Mouse (Mus musculus): Measurements from ENCODE around the gene Dhrs13. TPM values are rescaled to one million over a fixed set of nuclear protein-coding genes. Genes with fewer than 3 reads are reported as not detected.
A peak's percentile ranks its signal among the peaks of the same experiment; 100 is the strongest.
"Not testable (repeated sequence)": the region's sequence is repeated elsewhere in the genome, so short reads cannot be mapped to it uniquely, and the experiment has no call there.

Dhrs13 gene
- total and polyA plus RNA-seq, 2 experiments from 2014 or later, result 7.3 to 7.7 TPM

- WGBS, result 91% methylated on average over 23 of the region's 23 CpGs
- Histone ChIP-seq H3K27ac (ENCODE audit: low read depth) (no peak overlapping the region), H3K36me3 (replicated peaks; ENCODE audit: control insufficient read depth, insufficient read depth, low read length) (peaks cover 15% of the 10 kb centered on the region), H3K9ac (replicated peaks; ENCODE audit: low read depth, low read length) (no peak overlapping the region), H3K4me3 (ENCODE audit: low read depth, low read length) (no peak overlapping the region), H3K4me2 (ENCODE audit: low read depth, low read length) (no peak overlapping the region), H3K4me1 (ENCODE audit: control insufficient read depth, insufficient read depth) (peaks cover 13% of the 10 kb centered on the region), H3K9me3 (replicated peaks; ENCODE audit: control insufficient read depth, low read length) (no peaks in the 10 kb centered on the region), H3K27me3 (ENCODE audit: control insufficient read depth, insufficient read depth, low read length) (no peaks in the 10 kb centered on the region)
- TF ChIP-seq CTCF (IDR thresholded peaks at IDR 0.05; ENCODE audit: low read depth) (no peak), EP300 (IDR thresholded peaks at IDR 0.05; ENCODE audit: low read depth) (no peak)
- ATAC-seq (ENCODE audit: insufficient read depth, low read depth) (no peak), DNase-seq (ENCODE audit: low spot score) (no peak)
Measured at GRCm38 (mm10) chr11:78033931-78034617, 2.0 kb downstream of the Dhrs13 start.

- Histone ChIP-seq H3K27me3 (ENCODE audit: control insufficient read depth, insufficient read depth, low read length) (no peaks in the 10 kb centered on the region), H3K4me3 (ENCODE audit: low read depth, low read length) (no peak overlapping the region), H3K36me3 (replicated peaks; ENCODE audit: control insufficient read depth, insufficient read depth, low read length) (peaks cover 5% of the 10 kb centered on the region; the same call in 1 of the 2 replicates), H3K9ac (replicated peaks; ENCODE audit: low read depth, low read length) (no peak overlapping the region), H3K4me1 (ENCODE audit: control insufficient read depth, insufficient read depth) (peaks cover 7% of the 10 kb centered on the region), H3K4me2 (ENCODE audit: low read depth, low read length) (no peak overlapping the region), H3K9me3 (replicated peaks; ENCODE audit: control insufficient read depth, low read length) (no peaks in the 10 kb centered on the region), H3K27ac (ENCODE audit: low read depth) (no peak overlapping the region)
- no peak for DNase-seq (ENCODE audit: low spot score)
- TF ChIP-seq CTCF (IDR thresholded peaks at IDR 0.05; ENCODE audit: low read depth) (no peak), EP300 (IDR thresholded peaks at IDR 0.05; ENCODE audit: low read depth) (no peak)
- no peak for ATAC-seq (ENCODE audit: insufficient read depth, low read depth)
- WGBS, result 80% methylated on average over 10 of the region's 10 CpGs
Measured at GRCm38 (mm10) chr11:78036791-78037190, 4.7 kb downstream of the Dhrs13 start.

- ATAC-seq (ENCODE audit: insufficient read depth, low read depth) (peak; percentile 90), DNase-seq (ENCODE audit: low spot score) (peak; percentile 62)
- peak within 1 kb of the TSS; percentile 86 for H3K4me3 ChIP-seq (ENCODE audit: low read depth, low read length)
- H3K9me3 ChIP-seq (replicated peaks; ENCODE audit: control insufficient read depth, low read length), result no peaks in the 10 kb centered on the region
- 1% methylated on average over 53 of the region's 55 CpGs for WGBS
- H3K4me2 ChIP-seq (ENCODE audit: low read depth, low read length), result peak within 1 kb of the TSS; percentile 79
- H3K27ac ChIP-seq (ENCODE audit: low read depth), result peak within 1 kb of the TSS; percentile 91
- TF ChIP-seq EP300 (IDR thresholded peaks at IDR 0.05; ENCODE audit: low read depth) (no peak), CTCF (IDR thresholded peaks at IDR 0.05; ENCODE audit: low read depth) (no peak)
- H3K27me3 ChIP-seq (ENCODE audit: control insufficient read depth, insufficient read depth, low read length), result no peaks in the 10 kb centered on the region
- peaks cover 9% of the 10 kb centered on the region; the same call in 1 of the 2 replicates for H3K36me3 ChIP-seq (replicated peaks; ENCODE audit: control insufficient read depth, insufficient read depth, low read length)
- peak within 1 kb of the TSS; percentile 84 for H3K9ac ChIP-seq (replicated peaks; ENCODE audit: low read depth, low read length)
- H3K4me1 ChIP-seq (ENCODE audit: control insufficient read depth, insufficient read depth), result no peaks in the 10 kb centered on the region
Measured at GRCm38 (mm10) chr11:78037831-78038752, 6.0 kb downstream of the Dhrs13 start, which contains the start of gene Flot2. Flot2 (plus strand) TSS chr11:78037931.

GRCm38 (mm10) chr11:78040878-78041277, 8.8 kb downstream of the Dhrs13 start:
- DNase-seq (ENCODE audit: low spot score) (no peak), ATAC-seq (ENCODE audit: insufficient read depth, low read depth) (no peak)
- no peaks in the 10 kb centered on the region for H3K4me1 ChIP-seq (ENCODE audit: control insufficient read depth, insufficient read depth)
- 82% methylated on average over 2 of the region's 2 CpGs for WGBS
- no peak overlapping the region for H3K4me3 ChIP-seq (ENCODE audit: low read depth, low read length)
- no peak overlapping the region for H3K27ac ChIP-seq (ENCODE audit: low read depth)
- no peaks in the 10 kb centered on the region for H3K27me3 ChIP-seq (ENCODE audit: control insufficient read depth, insufficient read depth, low read length)
- 0 out of 2 replicates have a peak, but pooled peaks cover 4% of the 10 kb centered on the region for H3K36me3 ChIP-seq (replicated peaks; ENCODE audit: control insufficient read depth, insufficient read depth, low read length)
- H3K9me3 ChIP-seq (replicated peaks; ENCODE audit: control insufficient read depth, low read length), result no peaks in the 10 kb centered on the region
- no peak overlapping the region for H3K4me2 ChIP-seq (ENCODE audit: low read depth, low read length)
- TF ChIP-seq CTCF (IDR thresholded peaks at IDR 0.05; ENCODE audit: low read depth), result no peak; the same call in 1 of the 2 replicates
- TF ChIP-seq EP300 (IDR thresholded peaks at IDR 0.05; ENCODE audit: low read depth), result no peak
- no peak overlapping the region for H3K9ac ChIP-seq (replicated peaks; ENCODE audit: low read depth, low read length)

- not testable (repeated sequence) for H3K4me2 ChIP-seq (ENCODE audit: low read depth, low read length); ATAC-seq (ENCODE audit: insufficient read depth, low read depth)
- WGBS, result 89% methylated on average over 4 of the region's 4 CpGs
Measured at GRCm38 (mm10) chr11:78042290-78042870, 10.3 kb downstream of the Dhrs13 start.

More at GRCm38 (mm10) chr11:78042290-78042870, 10.3 kb downstream of the Dhrs13 start:
- H3K9ac ChIP-seq (replicated peaks; ENCODE audit: low read depth, low read length); H3K4me3 ChIP-seq (ENCODE audit: low read depth, low read length); H3K27ac ChIP-seq (ENCODE audit: low read depth); H3K4me1 ChIP-seq (ENCODE audit: control insufficient read depth, insufficient read depth); DNase-seq (ENCODE audit: low spot score); H3K27me3 ChIP-seq (ENCODE audit: control insufficient read depth, insufficient read depth, low read length); H3K36me3 ChIP-seq (replicated peaks; ENCODE audit: control insufficient read depth, insufficient read depth, low read length); H3K9me3 ChIP-seq (replicated peaks; ENCODE audit: control insufficient read depth, low read length): not testable (repeated sequence)

Data from heart, postnatal 0 days (tissue).